Mouse (Mus musculus): Measurements from ENCODE around the gene Rapgef4. TPM values are rescaled to one million over a fixed set of nuclear protein-coding genes. Genes with fewer than 3 reads are reported as not detected.

The Rapgef4 gene
- polyA plus RNA-seq, 1 experiment from 2014 or later = 5.8 TPM

- WGBS = 78% methylated on average over 5 of the region's 5 CpGs
- Histone ChIP-seq H3K27me3 (no peaks in the 10 kb centered on the region), H3K9me3 (replicated peaks) (no peaks in the 10 kb centered on the region), H3K4me3 (replicated peaks) (no peak overlapping the region), H3K36me3 (no peaks in the 10 kb centered on the region), H3K27ac (replicated peaks) (no peak overlapping the region), H3K4me2 (replicated peaks) (no peak overlapping the region), H3K4me1 (peaks cover 8% of the 10 kb centered on the region; the same call in 1 of the 2 replicates), H3K9ac (no peak overlapping the region)
- ATAC-seq (ENCODE audit: insufficient number of reproducible peaks, low FRiP score, low TSS enrichment, low read depth) = no peak
Observed at GRCm38 (mm10) chr2:72156484-72156883, 175.4 kb downstream of the Rapgef4 start.

GRCm38 (mm10) chr2:72157561-72157960, 176.5 kb downstream of the Rapgef4 start:
- Histone ChIP-seq H3K36me3 (no peaks in the 10 kb centered on the region), H3K4me3 (replicated peaks) (no peak overlapping the region), H3K27me3 (no peaks in the 10 kb centered on the region), H3K4me2 (replicated peaks) (no peak overlapping the region), H3K9me3 (replicated peaks) (no peaks in the 10 kb centered on the region), H3K27ac (replicated peaks) (no peak overlapping the region), H3K9ac (no peak overlapping the region), H3K4me1 (peaks cover 8% of the 10 kb centered on the region; the same call in 1 of the 2 replicates)
- ATAC-seq (ENCODE audit: insufficient number of reproducible peaks, low FRiP score, low TSS enrichment, low read depth) = no peak
- 37% methylated on average over 9 of the region's 9 CpGs for WGBS

- Histone ChIP-seq H3K9ac (no peak overlapping the region), H3K36me3 (no peaks in the 10 kb centered on the region), H3K4me1 (peaks cover 8% of the 10 kb centered on the region; the same call in 1 of the 2 replicates), H3K27me3 (no peaks in the 10 kb centered on the region), H3K4me2 (replicated peaks) (no peak overlapping the region), H3K27ac (replicated peaks) (no peak overlapping the region), H3K9me3 (replicated peaks) (no peaks in the 10 kb centered on the region), H3K4me3 (replicated peaks) (no peak overlapping the region)
- 63% methylated on average over 5 of the region's 5 CpGs for WGBS
- ATAC-seq (ENCODE audit: insufficient number of reproducible peaks, low FRiP score, low TSS enrichment, low read depth) = no peak
Observed at GRCm38 (mm10) chr2:72158045-72158444, 177.0 kb downstream of the Rapgef4 start.

- H3K27me3 ChIP-seq = no peaks in the 10 kb centered on the region
- H3K9ac ChIP-seq = no peak overlapping the region
- no peak overlapping the region for H3K4me2 ChIP-seq (replicated peaks)
- no peak overlapping the region for H3K4me3 ChIP-seq (replicated peaks)
- H3K9me3 ChIP-seq (replicated peaks) = no peaks in the 10 kb centered on the region
- no peak for ATAC-seq (ENCODE audit: insufficient number of reproducible peaks, low FRiP score, low TSS enrichment, low read depth)
- H3K36me3 ChIP-seq = no peaks in the 10 kb centered on the region
- no peak overlapping the region for H3K27ac ChIP-seq (replicated peaks)
- H3K4me1 ChIP-seq = peaks cover 8% of the 10 kb centered on the region; the same call in 1 of the 2 replicates
- WGBS = 74% methylated on average over 10 of the region's 10 CpGs
Observed at GRCm38 (mm10) chr2:72158691-72159225, 177.7 kb downstream of the Rapgef4 start.

GRCm38 (mm10) chr2:72159281-72159680, 178.2 kb downstream of the Rapgef4 start:
- no peak overlapping the region for H3K9ac ChIP-seq
- H3K36me3 ChIP-seq = no peaks in the 10 kb centered on the region
- ATAC-seq (ENCODE audit: insufficient number of reproducible peaks, low FRiP score, low TSS enrichment, low read depth) = no peak
- no peaks in the 10 kb centered on the region for H3K27me3 ChIP-seq
- WGBS = 64% methylated on average over 6 of the region's 6 CpGs
- H3K9me3 ChIP-seq (replicated peaks) = no peaks in the 10 kb centered on the region
- H3K4me1 ChIP-seq = peaks cover 8% of the 10 kb centered on the region; the same call in 1 of the 2 replicates
- H3K4me2 ChIP-seq (replicated peaks) = no peak overlapping the region
- H3K27ac ChIP-seq (replicated peaks) = no peak overlapping the region
- H3K4me3 ChIP-seq (replicated peaks) = no peak overlapping the region

GRCm38 (mm10) chr2:72165136-72165854, 184.3 kb downstream of the Rapgef4 start:
- H3K36me3 ChIP-seq = no peaks in the 10 kb centered on the region
- no peak overlapping the region for H3K27ac ChIP-seq (replicated peaks)
- H3K4me1 ChIP-seq = 0 out of 2 replicates have a peak, but pooled peaks cover 4% of the 10 kb centered on the region
- H3K4me3 ChIP-seq (replicated peaks) = no peak overlapping the region
- no peaks in the 10 kb centered on the region for H3K9me3 ChIP-seq (replicated peaks)
- no peak overlapping the region for H3K4me2 ChIP-seq (replicated peaks)
- ATAC-seq (ENCODE audit: insufficient number of reproducible peaks, low FRiP score, low TSS enrichment, low read depth) = no peak
- no peak overlapping the region for H3K9ac ChIP-seq
- WGBS = 65% methylated on average over 5 of the region's 5 CpGs
- no peaks in the 10 kb centered on the region for H3K27me3 ChIP-seq

- H3K27ac ChIP-seq (replicated peaks) = no peak overlapping the region
- no peak overlapping the region for H3K4me2 ChIP-seq (replicated peaks)
- ATAC-seq (ENCODE audit: insufficient number of reproducible peaks, low FRiP score, low TSS enrichment, low read depth) = no peak
- H3K4me3 ChIP-seq (replicated peaks) = no peak overlapping the region
- H3K27me3 ChIP-seq = no peaks in the 10 kb centered on the region
- WGBS = 53% methylated on average over 9 of the region's 9 CpGs
- no peaks in the 10 kb centered on the region for H3K36me3 ChIP-seq
- H3K4me1 ChIP-seq = 0 out of 2 replicates have a peak, but pooled peaks cover 4% of the 10 kb centered on the region
- H3K9me3 ChIP-seq (replicated peaks) = no peaks in the 10 kb centered on the region
- no peak overlapping the region for H3K9ac ChIP-seq
Observed at GRCm38 (mm10) chr2:72169451-72170100, 188.5 kb downstream of the Rapgef4 start.

GRCm38 (mm10) chr2:72170546-72170945, 189.5 kb downstream of the Rapgef4 start:
- Histone ChIP-seq H3K4me2 (replicated peaks) (no peak overlapping the region), H3K9ac (no peak overlapping the region), H3K36me3 (no peaks in the 10 kb centered on the region), H3K27me3 (no peaks in the 10 kb centered on the region), H3K4me1 (0 out of 2 replicates have a peak, but pooled peaks cover 4% of the 10 kb centered on the region), H3K9me3 (replicated peaks) (no peaks in the 10 kb centered on the region), H3K4me3 (replicated peaks) (no peak overlapping the region), H3K27ac (replicated peaks) (no peak overlapping the region)
- no peak for ATAC-seq (ENCODE audit: insufficient number of reproducible peaks, low FRiP score, low TSS enrichment, low read depth)
- 74% methylated on average over 8 of the region's 8 CpGs for WGBS

GRCm38 (mm10) chr2:72171204-72171603, 190.2 kb downstream of the Rapgef4 start:
- Histone ChIP-seq H3K27me3 (no peaks in the 10 kb centered on the region), H3K4me2 (replicated peaks) (no peak overlapping the region), H3K27ac (replicated peaks) (no peak overlapping the region), H3K9ac (no peak overlapping the region), H3K9me3 (replicated peaks) (no peaks in the 10 kb centered on the region), H3K4me3 (replicated peaks) (no peak overlapping the region), H3K4me1 (0 out of 2 replicates have a peak, but pooled peaks cover 6% of the 10 kb centered on the region), H3K36me3 (no peaks in the 10 kb centered on the region)
- 93% methylated on average over 5 of the region's 5 CpGs for WGBS
- ATAC-seq (ENCODE audit: insufficient number of reproducible peaks, low FRiP score, low TSS enrichment, low read depth) = no peak

- no peak overlapping the region for H3K9ac ChIP-seq
- no peak overlapping the region for H3K27ac ChIP-seq (replicated peaks)
- H3K4me1 ChIP-seq = 0 out of 2 replicates have a peak, but pooled peaks cover 7% of the 10 kb centered on the region
- no peaks in the 10 kb centered on the region for H3K36me3 ChIP-seq
- H3K4me2 ChIP-seq (replicated peaks) = no peak overlapping the region
- no peak for ATAC-seq (ENCODE audit: insufficient number of reproducible peaks, low FRiP score, low TSS enrichment, low read depth)
- no peaks in the 10 kb centered on the region for H3K9me3 ChIP-seq (replicated peaks)
- H3K4me3 ChIP-seq (replicated peaks) = no peak overlapping the region
- no peaks in the 10 kb centered on the region for H3K27me3 ChIP-seq
- 76% methylated on average over 3 of the region's 3 CpGs for WGBS
Observed at GRCm38 (mm10) chr2:72173010-72173409, 192.0 kb downstream of the Rapgef4 start.

- H3K9me3 ChIP-seq (replicated peaks) = no peaks in the 10 kb centered on the region
- H3K27ac ChIP-seq (replicated peaks) = no peak overlapping the region
- WGBS = 55% methylated on average over 4 of the region's 4 CpGs
- H3K36me3 ChIP-seq = no peaks in the 10 kb centered on the region
- no peak overlapping the region for H3K4me3 ChIP-seq (replicated peaks)
- H3K27me3 ChIP-seq = no peaks in the 10 kb centered on the region
- no peak overlapping the region for H3K4me2 ChIP-seq (replicated peaks)
- no peak for ATAC-seq (ENCODE audit: insufficient number of reproducible peaks, low FRiP score, low TSS enrichment, low read depth)
- no peak overlapping the region for H3K9ac ChIP-seq
- 0 out of 2 replicates have a peak, but pooled peaks cover 7% of the 10 kb centered on the region for H3K4me1 ChIP-seq
Observed at GRCm38 (mm10) chr2:72173844-72174243, 192.8 kb downstream of the Rapgef4 start.
